Mouse (Mus musculus): Measurements from ENCODE around the gene Slc46a3.

Gene Slc46a3

DNA sequence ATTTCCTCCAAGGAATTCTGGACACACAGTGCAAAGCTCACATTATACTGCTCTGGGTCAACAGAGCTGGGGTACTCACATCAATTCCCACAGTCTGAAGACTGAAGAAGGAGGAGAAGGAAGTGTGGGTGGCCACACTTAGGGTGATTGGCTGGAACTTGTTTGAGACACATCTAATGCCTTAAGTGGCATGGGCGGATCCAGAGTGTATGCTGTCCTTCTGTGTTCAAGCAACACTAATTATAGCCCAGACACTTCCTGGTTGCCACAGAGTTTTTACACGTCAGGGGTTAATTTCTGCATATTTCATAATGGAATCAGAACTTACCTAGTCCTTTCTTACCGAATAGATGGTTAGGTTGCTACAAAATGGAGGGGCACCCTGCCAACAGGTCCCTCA lies 49.3 kb downstream of the Slc46a3 start:
- DNase-seq (ENCODE audit: extremely low spot score, low spot score), result no peak

DNA sequence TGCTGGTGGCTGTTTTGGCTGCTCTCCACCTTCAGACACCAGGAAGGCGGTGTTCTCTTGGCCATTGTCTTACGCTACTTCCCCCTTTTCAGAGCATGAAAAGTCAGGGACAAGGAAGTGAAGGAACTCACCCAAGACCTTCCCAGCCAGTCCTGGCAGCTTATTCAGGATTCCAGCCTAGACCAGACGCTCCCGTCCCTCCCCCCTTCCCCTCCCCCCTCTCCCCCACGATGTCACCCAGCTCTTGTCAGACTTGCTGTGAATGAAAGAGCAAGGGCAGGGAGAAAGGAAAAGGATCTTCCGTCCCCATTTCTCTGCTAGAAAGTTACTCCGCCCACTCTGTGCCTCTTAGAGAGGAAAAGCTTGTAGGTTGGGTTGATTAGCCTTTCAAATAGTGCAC lies 51.3 kb downstream of the Slc46a3 start:
- no peak for DNase-seq (ENCODE audit: extremely low spot score, low spot score)

DNA sequence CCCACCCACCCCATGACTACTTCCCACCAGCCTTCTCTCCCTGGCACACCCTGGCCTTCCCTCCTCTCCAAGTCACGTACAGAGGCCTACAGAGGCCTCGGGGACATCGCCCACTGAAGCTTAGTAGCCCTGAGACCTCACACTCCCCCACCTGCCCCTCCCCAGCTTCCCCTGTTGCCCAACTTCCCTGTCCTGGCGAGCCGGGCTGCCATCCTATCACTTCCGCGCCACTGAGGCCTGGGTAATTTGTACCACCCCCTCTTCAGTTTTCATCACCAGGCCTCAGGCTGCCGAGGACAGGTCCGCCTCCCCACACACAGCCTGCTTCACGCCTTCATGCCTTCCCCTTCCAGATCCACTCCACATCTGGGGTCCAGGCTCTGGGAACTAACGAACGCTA lies 55.2 kb downstream of the Slc46a3 start:
- DNase-seq (ENCODE audit: extremely low spot score, low spot score), result no peak

DNA sequence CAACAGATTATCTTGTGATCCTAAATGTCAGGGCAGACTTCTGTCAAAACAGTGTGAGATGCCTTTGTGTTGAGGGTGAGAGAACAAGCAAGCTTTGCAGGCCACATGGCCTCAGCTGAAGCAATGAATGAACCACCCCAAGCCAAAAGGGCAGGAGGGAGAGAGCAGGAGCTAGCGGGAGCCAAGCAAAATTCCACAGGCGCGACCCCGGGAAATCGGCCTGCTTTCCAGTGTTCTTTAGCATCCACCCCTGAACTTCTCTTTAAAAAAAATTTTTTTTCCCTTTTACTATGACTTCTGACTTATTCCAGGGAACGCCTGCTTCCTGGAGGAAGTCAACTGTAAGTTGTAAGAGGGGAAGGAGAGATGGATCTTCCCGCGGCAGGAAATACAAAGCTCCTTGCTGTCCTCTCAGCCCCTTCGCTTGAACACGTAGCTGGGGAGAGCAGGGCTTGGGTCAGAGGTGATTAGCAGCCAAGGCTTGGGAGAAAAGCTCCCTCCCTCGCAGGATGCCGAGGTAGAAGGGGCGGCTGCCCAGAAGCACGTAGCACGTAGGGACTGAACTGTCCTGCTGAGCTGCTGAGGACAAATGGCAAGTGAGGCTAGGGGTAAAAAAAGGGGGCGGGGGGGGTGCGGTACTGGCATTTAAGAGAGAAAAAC lies 59.6 kb downstream of the Slc46a3 start:
- peak; percentile 33 for DNase-seq (ENCODE audit: extremely low spot score, low spot score)

DNA sequence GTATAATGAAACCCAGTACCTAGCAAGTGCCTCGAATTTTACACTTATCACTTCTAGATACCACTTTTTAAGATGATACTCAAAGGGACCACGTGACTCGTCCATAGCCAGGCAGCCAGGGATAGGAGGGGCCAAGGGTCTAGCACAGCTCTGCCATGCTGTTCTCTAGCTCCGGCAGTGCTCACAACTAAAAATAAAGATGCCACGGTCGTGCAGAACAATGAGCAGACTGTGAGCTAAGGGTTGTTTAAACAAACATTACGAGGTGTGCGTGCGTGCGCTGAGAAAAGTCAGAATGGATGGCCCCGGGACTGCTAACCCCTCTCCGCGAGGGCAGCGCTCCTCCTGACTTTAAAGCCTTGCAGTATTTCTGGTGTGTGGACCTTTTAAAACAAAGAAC lies 61.8 kb downstream of the Slc46a3 start:
- no peak for DNase-seq (ENCODE audit: extremely low spot score, low spot score)

DNA sequence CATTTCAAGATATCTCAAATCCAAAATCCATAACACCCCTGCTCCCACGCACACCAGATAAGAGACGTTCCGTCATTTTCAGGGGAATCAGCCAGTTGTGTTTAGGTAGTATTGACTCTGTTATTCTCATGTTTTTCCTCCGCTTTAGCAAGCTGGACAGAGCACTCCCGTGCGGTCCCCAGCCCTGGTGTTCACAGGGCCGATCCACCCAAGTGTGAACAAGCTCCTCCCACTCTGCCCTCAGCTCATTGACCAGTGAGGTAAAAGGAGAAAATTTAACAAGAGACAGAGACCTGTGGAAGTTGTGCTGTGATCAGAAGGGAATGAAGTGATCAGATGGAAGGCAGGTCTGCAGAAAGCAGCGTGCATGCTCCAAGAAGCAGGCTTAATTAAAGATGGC lies 65.8 kb downstream of the Slc46a3 start:
- no peak for DNase-seq (ENCODE audit: extremely low spot score, low spot score)

Data from neural tube, embryonic 10.5 days (tissue).